Mouse (Mus musculus): ENCODE data around the gene Mettl24.

Gene Mettl24

GRCm38 (mm10) chr10:40684326-40684725, 1.2 kb downstream of the Mettl24 start:
- no peak for DNase-seq (ENCODE audit: low spot score in 2 of 2)

GRCm38 (mm10) chr10:40685641-40686040, 2.6 kb downstream of the Mettl24 start:
- DNase-seq (ENCODE audit: low spot score in 2 of 2) = no peak

GRCm38 (mm10) chr10:40686976-40687375, 3.9 kb downstream of the Mettl24 start:
- DNase-seq (ENCODE audit: low spot score in 2 of 2) = no peak

GRCm38 (mm10) chr10:40687407-40687806, 4.3 kb downstream of the Mettl24 start:
- no peak for DNase-seq (ENCODE audit: low spot score in 2 of 2)

GRCm38 (mm10) chr10:40688266-40688665, 5.2 kb downstream of the Mettl24 start:
- DNase-seq (ENCODE audit: low spot score in 2 of 2) = no peak

- DNase-seq (ENCODE audit: low spot score in 2 of 2) = no peak
These were observed 5.8 kb downstream of the Mettl24 start for GRCm38 (mm10) chr10:40688873-40689272.

GRCm38 (mm10) chr10:40698652-40699051, 15.6 kb downstream of the Mettl24 start:
- DNase-seq (ENCODE audit: low spot score in 2 of 2) = no peak

GRCm38 (mm10) chr10:40711127-40711526, 28.0 kb downstream of the Mettl24 start:
- no peak for DNase-seq (ENCODE audit: low spot score in 2 of 2)

GRCm38 (mm10) chr10:40713018-40713608, 30.0 kb downstream of the Mettl24 start:
- DNase-seq (ENCODE audit: low spot score in 2 of 2) = peak; percentile 49 to 66

GRCm38 (mm10) chr10:40713829-40714228, 30.7 kb downstream of the Mettl24 start:
- no peak for DNase-seq (ENCODE audit: low spot score in 2 of 2)

- DNase-seq (ENCODE audit: low spot score in 2 of 2) = no peak
These were observed 32.1 kb downstream of the Mettl24 start for GRCm38 (mm10) chr10:40715151-40715550.

GRCm38 (mm10) chr10:40716296-40716695, 33.2 kb downstream of the Mettl24 start:
- no peak for DNase-seq (ENCODE audit: low spot score in 2 of 2)

- no peak for DNase-seq (ENCODE audit: low spot score in 2 of 2)
These were observed 33.6 kb downstream of the Mettl24 start for GRCm38 (mm10) chr10:40716713-40717112.

- DNase-seq (ENCODE audit: low spot score in 2 of 2) = no peak
These were observed 35.3 kb downstream of the Mettl24 start for GRCm38 (mm10) chr10:40718362-40718761.

GRCm38 (mm10) chr10:40719062-40719461, 36.0 kb downstream of the Mettl24 start:
- no peak for DNase-seq (ENCODE audit: low spot score in 2 of 2)

GRCm38 (mm10) chr10:40720883-40721282, 37.8 kb downstream of the Mettl24 start:
- no peak for DNase-seq (ENCODE audit: low spot score in 2 of 2)

- DNase-seq (ENCODE audit: low spot score in 2 of 2) = no peak
These were observed 41.3 kb downstream of the Mettl24 start for GRCm38 (mm10) chr10:40724342-40724741.

GRCm38 (mm10) chr10:40725066-40725465, 42.0 kb downstream of the Mettl24 start:
- DNase-seq (ENCODE audit: low spot score in 2 of 2) = no peak

GRCm38 (mm10) chr10:40725471-40725870, 42.4 kb downstream of the Mettl24 start:
- peak; percentile 6 to 42 for DNase-seq (ENCODE audit: low spot score in 2 of 2)

- DNase-seq (ENCODE audit: low spot score in 2 of 2) = no peak
These were observed 43.3 kb downstream of the Mettl24 start for GRCm38 (mm10) chr10:40726288-40726902.

- no peak for DNase-seq (ENCODE audit: low spot score in 2 of 2)
These were observed 43.9 kb downstream of the Mettl24 start for GRCm38 (mm10) chr10:40726989-40727388.

GRCm38 (mm10) chr10:40730200-40730599, 47.1 kb downstream of the Mettl24 start:
- no peak for DNase-seq (ENCODE audit: low spot score in 2 of 2)

- no peak for DNase-seq (ENCODE audit: low spot score in 2 of 2)
These were observed 50.2 kb downstream of the Mettl24 start for GRCm38 (mm10) chr10:40733291-40733690.

GRCm38 (mm10) chr10:40736172-40736571, 53.1 kb downstream of the Mettl24 start:
- DNase-seq (ENCODE audit: low spot score in 2 of 2) = no peak
